Mouse (Mus musculus) adrenal gland, postnatal 4 days (tissue): ENCODE measurements at regions not wholly inside any gene's neighbourhood (a gene's known extent, or its start where the extent isn't known, plus 50 kb on each side); places are given as distances from the start of the nearest gene placed in this dataset.

Experiments used
- DNase-seq, 2 experiments: peaks; one replicate each; pipeline ENCODE4 v3.0.0; 2021 to 2022; ENCODE audit warnings: low spot score in 2 of 2, mixed read lengths in 2 of 2

- DNase-seq: no peak
Measured at GRCm38 (mm10) chr3:147981621-147982020, 1008.7 kb downstream of the Adgrl2 start.

- no peak for DNase-seq
Measured at GRCm38 (mm10) chr3:147976579-147976978, 1013.8 kb downstream of the Adgrl2 start.

DNA sequence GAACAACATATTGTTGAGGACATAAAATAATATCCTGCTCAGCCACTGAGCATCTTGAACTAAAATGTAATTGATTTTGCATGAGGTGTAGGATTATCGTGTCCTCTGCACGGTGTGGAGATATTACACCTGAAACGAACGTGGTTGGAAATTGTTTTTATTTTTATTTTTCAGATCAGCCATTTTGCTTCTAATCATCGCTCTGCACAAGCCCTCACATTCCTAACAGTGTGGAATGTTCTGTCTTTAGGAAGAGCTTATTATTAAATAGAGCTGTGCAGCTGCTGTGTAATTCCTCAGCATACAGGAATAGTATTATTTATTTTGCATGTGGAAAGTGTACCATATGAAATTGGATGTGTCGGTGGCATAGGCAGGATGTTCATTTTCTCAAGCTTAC is 1014.3 kb downstream of the Adgrl2 start:
- no peak for DNase-seq

GRCm38 (mm10) chr3:147975500-147975899 is 1014.9 kb downstream of the Adgrl2 start:
- DNase-seq: no peak

- no peak for DNase-seq
Measured at GRCm38 (mm10) chr3:147974515-147974914, 1015.8 kb downstream of the Adgrl2 start.

GRCm38 (mm10) chr3:147968271-147968670 is 1022.1 kb downstream of the Adgrl2 start:
- no peak for DNase-seq

GRCm38 (mm10) chr3:147967866-147968265 is 1022.5 kb downstream of the Adgrl2 start:
- no peak for DNase-seq

DNA sequence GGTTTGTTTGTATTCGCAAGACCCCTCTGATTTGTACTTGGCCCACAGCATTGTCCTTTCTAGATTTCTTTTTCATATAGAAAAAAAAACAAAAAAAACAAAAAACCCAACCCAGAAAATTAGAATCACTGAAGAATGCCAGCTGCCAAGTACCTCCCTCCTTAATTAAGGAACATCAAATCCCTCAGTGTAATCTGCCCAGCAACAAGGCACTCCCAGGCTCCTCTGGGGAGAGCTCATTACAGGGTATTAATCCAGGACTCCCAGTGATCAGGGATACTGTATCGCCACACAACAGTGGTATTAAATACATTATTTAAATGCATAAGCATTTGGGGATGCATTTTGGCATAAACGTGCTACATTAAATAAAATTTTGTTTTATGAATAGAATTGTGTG is 1023.1 kb downstream of the Adgrl2 start:
- no peak for DNase-seq

GRCm38 (mm10) chr3:147966827-147967226 is 1023.5 kb downstream of the Adgrl2 start:
- no peak for DNase-seq

- DNase-seq: no peak
Measured at GRCm38 (mm10) chr3:147966379-147966778, 1024.0 kb downstream of the Adgrl2 start.

GRCm38 (mm10) chr3:147963698-147964476 is 1026.5 kb downstream of the Adgrl2 start:
- no peak for DNase-seq

DNA sequence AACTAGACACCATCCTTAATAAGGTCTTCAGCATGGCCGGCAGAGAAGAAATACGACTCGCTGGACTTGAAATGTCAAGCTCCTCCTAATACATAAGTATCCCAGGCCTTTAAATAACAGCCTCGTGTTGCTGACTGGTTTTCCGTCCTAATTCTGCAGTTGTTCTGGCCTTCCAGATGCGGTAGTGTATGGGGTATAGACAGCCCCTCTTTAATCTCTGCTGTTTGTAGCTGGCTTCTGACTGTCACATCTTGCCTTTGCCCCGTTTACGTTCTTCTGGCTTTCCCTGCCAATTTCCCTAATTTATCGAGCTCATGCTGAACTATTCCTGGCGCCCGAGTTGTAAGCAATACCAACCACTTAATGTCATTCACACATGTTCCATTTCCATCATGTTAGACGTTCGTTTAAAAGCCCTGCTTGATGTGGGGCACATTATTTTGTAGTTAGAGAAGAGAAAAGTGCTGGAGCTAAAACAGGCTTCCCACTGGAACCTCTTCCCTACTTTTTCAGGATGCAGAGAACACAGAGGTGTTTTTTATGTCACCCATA is 1042.2 kb downstream of the Adgrl2 start:
- DNase-seq: no peak

GRCm38 (mm10) chr3:147943314-147943713 is 1047.0 kb downstream of the Adgrl2 start:
- DNase-seq: no peak

GRCm38 (mm10) chr3:147930811-147931251 is 1059.5 kb downstream of the Adgrl2 start:
- no peak for DNase-seq

DNA sequence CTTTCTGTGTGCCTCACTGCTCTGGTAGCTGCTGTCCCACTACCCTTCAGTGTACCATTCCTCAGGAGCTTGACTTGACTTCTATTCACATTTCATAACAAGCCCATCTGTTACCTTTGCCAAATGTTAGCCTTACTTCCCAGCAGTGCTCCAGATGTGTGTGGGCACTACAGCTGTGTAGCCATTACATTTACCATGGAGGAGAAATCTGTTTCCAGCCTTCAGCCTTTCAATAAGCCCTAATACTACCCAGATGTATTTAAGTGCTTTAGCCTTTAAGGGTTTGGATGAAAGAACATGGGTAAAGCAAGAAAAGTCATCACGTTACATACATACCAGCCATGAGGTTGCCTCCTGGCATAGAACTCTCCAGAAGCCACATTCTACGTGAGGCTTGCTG is 1068.0 kb downstream of the Ttll7 start:
- DNase-seq: no peak

DNA sequence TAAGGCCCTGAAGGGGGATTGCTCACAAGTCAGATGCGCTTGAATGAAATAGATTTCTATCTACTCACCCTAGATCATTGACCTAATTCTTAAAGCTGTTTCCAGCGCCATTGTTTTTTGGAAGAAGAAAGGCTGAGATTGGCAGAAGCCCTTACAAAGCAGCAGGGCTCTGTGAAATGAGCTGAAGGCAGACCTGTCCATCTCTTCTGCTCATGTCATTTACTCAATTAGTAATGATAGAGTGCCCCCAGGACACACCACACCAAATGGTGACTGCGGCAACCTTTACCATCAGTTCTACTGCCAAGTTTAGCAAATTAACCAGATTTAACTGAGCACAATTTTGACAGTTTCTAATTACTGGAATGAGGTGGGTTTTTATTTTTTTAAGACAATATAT is 1067.5 kb downstream of the Ttll7 start:
- DNase-seq: no peak

DNA sequence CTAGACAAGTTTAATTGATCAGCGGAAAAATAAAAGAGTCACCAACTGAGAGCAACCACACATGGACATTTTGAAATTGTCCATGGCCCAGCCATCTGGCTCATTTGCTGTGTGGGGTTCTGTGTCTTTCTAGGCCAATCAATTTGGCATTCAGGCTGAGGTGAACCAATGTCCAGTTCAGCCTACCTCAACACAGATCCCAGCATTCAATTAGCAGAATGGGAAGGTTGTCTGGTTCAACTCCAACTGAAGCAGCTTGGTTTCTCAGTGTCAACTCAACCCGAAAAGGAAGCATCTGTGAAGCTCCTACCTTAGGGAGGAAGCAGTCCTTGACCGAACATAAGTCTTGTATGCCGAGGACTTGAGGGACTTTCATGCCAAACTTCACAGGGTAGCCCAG is 1067.0 kb downstream of the Ttll7 start:
- DNase-seq: no peak

DNA sequence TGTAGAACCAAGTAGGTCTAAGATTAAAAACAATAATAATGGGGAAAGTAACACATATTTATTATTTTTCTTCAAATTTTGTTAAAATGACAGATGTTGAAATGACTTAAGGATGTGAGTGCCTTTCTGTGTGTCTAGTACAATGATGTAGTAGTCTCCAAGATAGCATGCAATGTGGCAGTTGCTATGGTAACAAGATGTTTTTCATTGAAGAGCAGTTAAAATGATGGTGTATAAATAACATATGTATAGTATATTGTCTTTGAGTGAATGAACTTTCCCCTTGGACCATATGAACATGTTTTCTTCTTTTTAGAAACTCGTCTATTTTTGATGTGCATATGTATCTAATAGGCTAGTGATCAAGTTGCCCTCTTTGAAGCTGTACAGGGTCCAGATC is 1044.6 kb downstream of the Ttll7 start:
- DNase-seq: no peak

GRCm38 (mm10) chr3:147891682-147892081 is 1039.5 kb downstream of the Ttll7 start:
- DNase-seq: no peak

DNA sequence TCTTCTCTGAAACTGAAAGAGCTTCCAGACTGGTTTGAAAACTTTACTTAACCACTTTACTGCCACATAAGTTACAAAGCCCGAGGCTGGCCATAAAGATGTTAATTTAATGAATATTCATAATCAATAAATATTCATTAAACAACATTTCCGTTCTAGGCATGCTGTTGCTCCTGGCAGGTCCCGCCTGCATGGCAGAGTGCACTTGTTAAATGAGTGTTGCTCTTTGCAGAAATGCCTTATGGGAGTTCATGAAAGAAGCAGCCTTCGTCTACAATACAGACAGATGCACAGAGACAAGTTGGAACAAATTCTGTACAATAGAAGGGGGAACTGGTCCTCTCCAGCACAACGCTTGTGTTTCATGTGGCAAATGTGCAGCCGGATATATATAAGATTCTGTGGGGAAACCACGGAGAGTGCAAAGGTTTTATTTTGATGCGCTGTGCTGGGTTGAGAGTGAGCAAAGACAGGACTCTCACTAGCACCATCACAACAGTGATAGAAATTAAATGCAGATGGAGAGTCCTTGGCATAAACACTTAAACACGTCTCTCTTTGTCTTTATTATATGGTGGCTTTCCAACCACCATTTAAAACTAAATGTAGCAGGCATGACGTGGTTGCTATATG is 1034.2 kb downstream of the Ttll7 start:
- no peak for DNase-seq

DNA sequence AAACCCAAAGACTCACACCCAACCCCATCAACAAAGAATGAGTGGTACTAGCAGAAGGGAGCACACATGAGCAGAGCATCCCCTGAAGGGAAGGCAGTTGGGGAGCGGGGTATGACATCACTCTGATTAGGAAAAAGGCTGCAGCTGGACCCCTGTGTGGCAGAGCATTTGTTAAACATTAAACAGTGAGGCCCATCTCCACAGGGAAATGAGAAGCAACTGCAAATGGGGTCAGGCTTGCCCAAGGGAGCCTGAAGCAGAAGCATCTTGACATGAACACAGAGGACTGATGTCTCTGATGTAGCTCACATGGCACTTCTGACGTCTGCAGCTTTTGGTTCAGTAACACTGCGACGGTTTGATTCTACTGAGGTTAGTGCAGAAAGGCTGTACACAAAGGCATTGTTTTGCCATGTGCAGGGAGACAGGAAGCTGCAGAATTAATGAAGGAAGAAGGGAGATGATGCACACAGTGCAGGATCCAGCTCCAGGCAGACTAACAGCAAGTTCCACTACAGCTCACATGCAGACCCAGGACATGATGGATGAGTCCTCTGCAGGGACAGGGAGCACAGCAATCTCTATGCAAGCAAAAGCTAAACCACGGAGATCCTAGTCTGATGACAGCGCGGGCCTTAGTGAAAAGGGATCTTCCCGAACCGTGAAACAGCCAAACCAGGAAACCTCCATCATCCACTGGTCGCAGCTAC is 1030.9 kb downstream of the Ttll7 start:
- DNase-seq: no peak

DNA sequence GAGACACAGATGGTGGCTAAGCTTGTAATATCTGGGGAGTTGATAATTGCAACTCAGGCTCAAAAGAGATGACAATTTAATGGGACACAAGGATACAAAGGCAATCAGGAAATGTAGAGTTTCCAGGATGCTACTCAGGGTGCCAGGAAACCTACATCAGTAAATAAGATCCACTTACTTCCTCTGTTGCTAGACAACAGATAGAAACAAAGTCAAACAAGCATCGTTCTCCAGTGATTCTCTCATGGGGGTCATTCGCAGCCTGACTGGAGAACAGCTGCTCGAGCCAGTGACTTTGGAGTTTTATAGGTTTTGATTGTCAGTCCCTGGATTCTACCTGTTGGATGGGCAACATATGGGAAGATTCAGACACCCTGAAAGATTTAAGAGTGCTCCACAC is 1026.5 kb downstream of the Ttll7 start:
- no peak for DNase-seq
